Mouse (Mus musculus) liver, embryonic 12.5 days (tissue): ENCODE results near the gene Myo5c. TPM values are rescaled to one million over a fixed set of nuclear protein-coding genes. Genes with fewer than 3 reads are reported as not detected.

Experiments used
- ATAC-seq: fragments of 200-750 bp; cut with Nextera tagmentation; 2 replicates; pipeline ENCODE4 v1.8.0; 2017; ENCODE audit warnings: moderate number of reproducible peaks, mild to moderate bottlenecking, moderate library complexity
- H3K27ac ChIP-seq: fragments of 300-500 bp; sonication (generic); 2 replicates; pipeline ENCODE4 v1.5.1; 2016; ENCODE audit warnings: mild to moderate bottlenecking
- H3K27me3 ChIP-seq: fragments of 300-500 bp; sonication (generic); replicated peaks from 2 replicates; pipeline ENCODE4 v1.6.1; 2016; ENCODE audit warnings: mild to moderate bottlenecking, moderate library complexity
- H3K36me3 ChIP-seq: fragments of 300-500 bp; sonication (generic); 2 replicates; pipeline ENCODE4 v1.6.1; 2016; ENCODE audit warnings: mild to moderate bottlenecking, moderate library complexity
- H3K4me1 ChIP-seq: fragments of 300-500 bp; sonication (generic); 2 replicates; pipeline ENCODE4 v1.6.1; 2016
- H3K4me2 ChIP-seq: fragments of 300-500 bp; sonication (generic); 2 replicates; pipeline ENCODE4 v1.6.1; 2016; ENCODE audit warnings: mild to moderate bottlenecking, moderate library complexity
- H3K4me3 ChIP-seq: fragments of 300-500 bp; sonication (generic); 2 replicates; pipeline ENCODE4 v1.5.1; 2016; ENCODE audit warnings: mild to moderate bottlenecking, moderate library complexity
- H3K9ac ChIP-seq: fragments of 300-500 bp; sonication (generic); 2 replicates; pipeline ENCODE4 v1.6.1; 2016; ENCODE audit warnings: mild to moderate bottlenecking, moderate library complexity
- H3K9me3 ChIP-seq: fragments of 300-500 bp; sonication (generic); replicated peaks from 2 replicates; pipeline ENCODE4 v1.6.1; 2016; ENCODE audit warnings: mild to moderate bottlenecking, moderate library complexity
- WGBS: fragments of 180-500 bp; shearing (Covaris S2); methylation state at CpG from one replicate; pipeline ENCODE4 v1.1.7; 2016; ENCODE audit not compliant: insufficient replicate concordance; 5-methylcytosine and 5-hydroxymethylcytosine counted together
- polyA plus RNA-seq: library from polyadenylated mRNA; unstranded; fragments of >200 nt; fragmentation: Nextera tagmentation; extraction: Ambion mirVana; gene quantifications from 2 replicates; pipeline ENCODE4 v1.2.1, GENCODE M21; 2016

Myo5c gene
- polyA plus RNA-seq, 1 experiment from 2014 or later = 0.41 TPM

DNA sequence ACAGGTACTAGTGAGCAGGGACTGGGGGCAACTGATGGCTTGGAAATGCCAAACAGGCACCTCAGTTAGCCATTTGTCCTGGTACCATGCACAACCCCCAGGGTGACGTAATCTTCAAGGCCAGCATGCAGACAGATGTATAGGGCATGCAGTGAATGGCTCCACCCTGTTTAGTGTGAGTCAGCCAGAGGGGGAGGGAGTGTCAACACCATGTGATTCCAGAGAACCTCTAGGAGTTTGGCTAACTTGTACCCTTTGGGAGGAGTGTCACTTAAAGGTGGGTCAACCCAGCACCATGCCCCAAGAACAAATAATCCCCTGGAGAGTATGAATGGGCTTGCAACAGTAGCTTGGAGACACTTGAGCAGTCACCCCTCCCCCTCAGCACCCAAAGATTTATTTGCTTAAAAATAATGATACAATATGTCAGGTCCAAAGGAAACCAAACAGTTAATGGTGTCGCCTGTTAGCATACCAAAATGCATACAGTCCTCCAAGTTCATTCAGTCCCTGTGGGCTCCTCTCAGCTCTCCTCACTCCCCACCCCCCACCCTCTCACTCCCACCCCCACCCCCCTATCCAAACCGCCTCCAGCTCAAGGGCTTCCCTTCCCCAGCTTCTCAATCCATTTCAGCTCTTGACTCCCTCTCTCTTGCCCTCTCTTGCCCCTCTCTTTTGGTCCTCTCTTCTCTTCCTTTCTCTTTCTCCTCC lies 32.3 kb downstream of the Myo5c start:
- Histone ChIP-seq H3K4me2 (no peak overlapping the region), H3K27ac (no peak overlapping the region), H3K27me3 (no peaks in the 10 kb centered on the region), H3K9me3 (no peaks in the 10 kb centered on the region), H3K4me3 (no peak overlapping the region), H3K4me1 (peaks cover 26% of the 10 kb centered on the region), H3K9ac (no peak overlapping the region), H3K36me3 (no peaks in the 10 kb centered on the region)
- 34% methylated on average over 3 of the region's 3 CpGs for WGBS
- peak; percentile 71 for ATAC-seq

DNA sequence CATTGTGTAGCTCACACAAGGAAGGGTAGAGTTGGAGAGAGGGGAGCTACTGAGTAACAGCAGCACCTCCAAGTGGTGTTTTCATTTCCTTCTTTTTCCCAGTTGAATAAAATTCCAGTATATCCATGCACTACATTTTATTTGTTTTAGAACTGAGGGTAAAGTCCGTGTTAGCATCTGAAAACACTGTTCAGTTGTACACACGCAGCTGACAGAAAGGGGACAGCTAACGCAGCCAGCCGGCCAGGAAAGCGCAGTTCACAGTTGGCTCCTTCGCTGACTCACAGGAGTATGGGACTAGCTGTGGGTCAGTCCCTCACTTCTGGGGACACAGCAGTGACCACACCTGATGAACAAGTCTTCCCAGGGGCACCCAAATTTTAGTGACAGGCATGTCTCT lies 35.3 kb downstream of the Myo5c start:
- H3K4me1 ChIP-seq = peaks cover 16% of the 10 kb centered on the region
- no peaks in the 10 kb centered on the region for H3K9me3 ChIP-seq
- ATAC-seq = no peak
- no peak overlapping the region for H3K4me3 ChIP-seq
- no peaks in the 10 kb centered on the region for H3K27me3 ChIP-seq
- H3K27ac ChIP-seq = no peak overlapping the region
- H3K9ac ChIP-seq = no peak overlapping the region
- H3K4me2 ChIP-seq = no peak overlapping the region
- no peaks in the 10 kb centered on the region for H3K36me3 ChIP-seq
- WGBS = 64% methylated on average over 6 of the region's 6 CpGs

DNA sequence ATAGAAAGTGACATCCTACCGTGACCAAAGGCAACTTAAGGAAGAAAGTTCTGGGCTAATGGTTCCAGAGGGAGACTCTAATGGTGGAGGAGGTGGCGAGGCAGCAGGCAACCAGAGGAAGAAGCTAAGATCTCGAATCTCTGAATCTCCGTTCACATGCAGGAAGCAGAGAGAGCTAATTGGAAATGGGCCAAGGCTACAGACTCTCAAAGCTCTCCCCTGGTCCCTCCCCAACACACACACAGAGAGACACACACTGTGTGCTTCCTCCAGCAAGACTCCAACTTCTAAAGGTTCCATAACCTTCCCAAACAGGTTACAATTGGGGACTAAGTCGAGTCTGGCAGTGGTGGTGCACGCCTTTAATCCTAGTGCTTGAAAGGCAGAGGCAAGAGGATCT lies 38.6 kb downstream of the Myo5c start:
- Histone ChIP-seq H3K4me1 (0 out of 2 replicates have a peak, but pooled peaks cover 4% of the 10 kb centered on the region), H3K27ac (no peak overlapping the region), H3K9ac (no peak overlapping the region), H3K27me3 (no peaks in the 10 kb centered on the region), H3K4me2 (no peak overlapping the region), H3K36me3 (no peaks in the 10 kb centered on the region), H3K4me3 (no peak overlapping the region), H3K9me3 (no peaks in the 10 kb centered on the region)
- no peak for ATAC-seq
- WGBS = 49% methylated on average over 6 of the region's 6 CpGs

DNA sequence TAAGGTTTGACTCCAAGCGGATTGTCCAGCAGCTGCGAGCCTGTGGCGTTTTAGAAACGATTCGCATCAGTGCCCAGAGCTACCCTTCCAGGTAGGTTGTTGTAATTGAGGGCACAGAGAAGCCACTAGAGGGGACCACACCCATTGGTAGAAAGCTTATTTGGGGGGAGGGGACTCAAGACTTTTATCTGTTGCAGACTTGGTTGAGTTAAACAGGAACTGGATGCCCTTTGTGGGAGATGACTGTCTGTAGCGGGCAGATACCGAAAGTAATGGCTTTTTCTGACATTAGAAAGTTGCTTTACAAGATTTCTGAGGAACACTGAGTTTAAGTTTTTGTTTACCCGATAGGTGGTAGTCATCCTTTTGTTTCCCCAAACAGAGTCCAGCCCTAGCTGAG lies 39.7 kb downstream of the Myo5c start:
- Histone ChIP-seq H3K9me3 (no peaks in the 10 kb centered on the region), H3K9ac (no peak overlapping the region), H3K4me2 (no peak overlapping the region), H3K36me3 (no peaks in the 10 kb centered on the region), H3K27me3 (no peaks in the 10 kb centered on the region), H3K4me3 (no peak overlapping the region), H3K27ac (no peak overlapping the region), H3K4me1 (0 out of 2 replicates have a peak, but pooled peaks cover 4% of the 10 kb centered on the region)
- no peak for ATAC-seq
- 65% methylated on average over 8 of the region's 8 CpGs for WGBS

DNA sequence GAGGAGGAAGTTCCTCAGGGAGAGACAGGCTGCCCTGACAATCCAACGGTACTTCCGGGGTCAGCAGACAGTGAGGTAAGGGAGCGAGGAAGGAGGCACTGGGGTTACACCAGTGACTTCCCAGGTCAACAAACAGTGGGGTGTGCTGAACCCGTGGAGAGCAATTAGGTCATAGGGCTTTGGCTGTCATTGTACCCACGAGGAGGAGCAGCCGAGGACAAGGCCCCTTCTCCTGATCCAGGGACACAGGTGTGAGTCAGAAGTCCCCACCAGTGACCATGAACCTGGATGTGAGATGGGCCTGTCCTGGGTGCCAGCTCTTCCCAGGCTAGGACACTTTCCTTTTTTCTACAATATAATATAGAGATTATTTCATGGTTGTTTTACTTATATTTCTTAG lies 41.8 kb downstream of the Myo5c start:
- no peaks in the 10 kb centered on the region for H3K36me3 ChIP-seq
- no peak overlapping the region for H3K9ac ChIP-seq
- 0 out of 2 replicates have a peak, but pooled peaks cover 4% of the 10 kb centered on the region for H3K4me1 ChIP-seq
- no peaks in the 10 kb centered on the region for H3K9me3 ChIP-seq
- no peak overlapping the region for H3K4me3 ChIP-seq
- H3K27ac ChIP-seq = no peak overlapping the region
- no peak for ATAC-seq
- no peaks in the 10 kb centered on the region for H3K27me3 ChIP-seq
- WGBS = 62% methylated on average over 6 of the region's 6 CpGs
- no peak overlapping the region for H3K4me2 ChIP-seq

DNA sequence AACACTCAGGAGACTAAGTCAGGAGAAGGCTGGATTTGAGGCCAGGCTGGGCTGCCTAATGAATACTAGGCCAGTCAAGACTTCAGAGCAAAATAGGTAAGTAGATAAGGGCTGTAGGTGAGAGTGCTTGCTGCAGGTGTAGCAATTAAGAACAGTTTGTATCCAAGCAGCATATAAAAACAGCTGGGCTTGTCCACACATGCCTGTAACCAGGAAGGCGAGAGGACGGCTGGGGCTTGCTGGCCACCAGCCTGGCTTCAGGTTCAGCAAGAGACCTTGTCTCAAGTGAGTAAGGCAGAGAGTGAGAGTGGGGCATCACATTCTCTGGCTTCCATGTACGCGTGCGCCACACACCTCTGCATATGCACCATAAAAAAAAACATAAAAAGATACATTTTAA lies 42.7 kb downstream of the Myo5c start:
- WGBS = 84% methylated on average over 5 of the region's 5 CpGs
- Histone ChIP-seq H3K9ac (no peak overlapping the region), H3K4me2 (no peak overlapping the region)

DNA sequence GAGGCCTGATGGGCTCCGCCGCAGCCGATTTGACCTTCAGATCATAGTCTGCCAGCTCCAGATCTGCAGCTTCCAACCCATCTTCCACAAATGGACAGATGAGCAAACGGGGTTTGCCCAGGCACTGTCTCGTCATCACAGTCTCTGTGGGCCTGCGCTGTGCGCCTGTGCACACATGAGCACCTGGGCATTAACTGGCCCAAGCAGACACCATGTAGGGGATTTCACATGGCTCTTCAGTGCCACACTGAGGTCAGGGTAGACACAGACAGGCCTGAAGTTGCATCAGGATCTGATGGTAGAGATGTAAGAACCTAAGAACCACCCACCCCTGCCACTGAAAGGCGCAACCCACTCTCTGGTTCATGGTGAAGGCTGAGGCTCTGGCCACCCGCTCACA lies 43.2 kb downstream of the Myo5c start:
- no peak for ATAC-seq
- WGBS = 84% methylated on average over 9 of the region's 9 CpGs

More for the DNA sequence above, 42.7 kb downstream of the Myo5c start:
- Histone ChIP-seq H3K4me3 (no peak overlapping the region), H3K36me3 (no peaks in the 10 kb centered on the region), H3K4me1 (0 out of 2 replicates have a peak, but pooled peaks cover 4% of the 10 kb centered on the region), H3K9me3 (no peaks in the 10 kb centered on the region), H3K27me3 (peaks cover 5% of the 10 kb centered on the region; the same call in 1 of the 2 replicates), H3K27ac (no peak overlapping the region)
- ATAC-seq = no peak

DNA sequence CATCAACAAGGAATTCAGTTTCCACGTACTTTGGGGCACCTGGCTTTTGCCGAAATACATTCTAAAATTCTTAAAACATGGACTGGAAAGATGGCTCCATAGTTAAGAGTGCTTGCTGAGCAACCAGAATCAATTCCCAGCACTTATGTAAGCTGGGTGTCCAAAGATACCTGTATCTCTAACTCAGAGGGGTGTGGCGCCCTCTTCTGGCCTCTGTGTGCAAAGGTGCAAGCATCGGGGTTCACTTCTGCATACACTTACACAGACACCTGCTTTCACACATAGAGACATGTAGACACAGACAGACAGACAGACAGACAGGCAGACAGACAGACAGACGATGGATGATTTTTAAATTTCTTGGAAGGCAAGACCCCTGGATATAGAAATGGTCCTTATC lies 49.0 kb downstream of the Myo5c start:
- H3K4me3 ChIP-seq = no peak overlapping the region
- no peak overlapping the region for H3K4me2 ChIP-seq
- no peak overlapping the region for H3K27ac ChIP-seq
- H3K9ac ChIP-seq = no peak overlapping the region
- H3K27me3 ChIP-seq = peaks cover 28% of the 10 kb centered on the region
- H3K4me1 ChIP-seq = peaks cover 6% of the 10 kb centered on the region; the same call in 1 of the 2 replicates
- no peaks in the 10 kb centered on the region for H3K36me3 ChIP-seq
- H3K9me3 ChIP-seq = no peaks in the 10 kb centered on the region
- ATAC-seq = no peak
- 35% methylated on average over 5 of the region's 5 CpGs for WGBS

More for the DNA sequence above, 43.2 kb downstream of the Myo5c start:
- Histone ChIP-seq H3K27ac (no peak overlapping the region), H3K9ac (no peak overlapping the region), H3K4me1 (0 out of 2 replicates have a peak, but pooled peaks cover 4% of the 10 kb centered on the region), H3K9me3 (no peaks in the 10 kb centered on the region), H3K27me3 (peaks cover 11% of the 10 kb centered on the region; the same call in 1 of the 2 replicates), H3K36me3 (no peaks in the 10 kb centered on the region), H3K4me2 (no peak overlapping the region), H3K4me3 (no peak overlapping the region)

DNA sequence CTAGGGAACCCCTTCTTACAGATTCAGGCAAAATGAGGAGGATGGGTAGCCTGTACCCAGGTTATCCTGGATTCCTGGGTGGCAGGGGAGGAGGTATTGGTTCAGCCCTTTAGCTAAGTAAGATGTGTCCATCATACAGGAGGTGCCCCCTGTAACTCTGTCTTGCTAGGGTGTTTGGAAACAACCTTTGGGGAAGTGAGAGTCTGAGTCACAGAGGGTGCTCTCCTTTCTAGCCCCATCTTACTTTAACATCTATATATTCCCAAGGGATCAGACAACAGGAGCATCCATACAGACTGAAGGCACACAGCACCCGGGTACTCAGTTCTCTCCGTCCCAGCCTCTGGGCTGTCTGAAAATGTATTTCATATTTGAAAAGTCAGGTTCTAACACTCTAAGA lies 50.4 kb downstream of the Myo5c start:
- no peak overlapping the region for H3K27ac ChIP-seq
- peaks cover 6% of the 10 kb centered on the region; the same call in 1 of the 2 replicates for H3K4me1 ChIP-seq
- 60% methylated on average over 2 of the region's 2 CpGs for WGBS
- H3K36me3 ChIP-seq = no peaks in the 10 kb centered on the region
- no peak overlapping the region for H3K4me2 ChIP-seq
- H3K27me3 ChIP-seq = peaks cover 28% of the 10 kb centered on the region
- H3K9me3 ChIP-seq = no peaks in the 10 kb centered on the region
- ATAC-seq = no peak
- H3K9ac ChIP-seq = no peak overlapping the region
- H3K4me3 ChIP-seq = no peak overlapping the region

DNA sequence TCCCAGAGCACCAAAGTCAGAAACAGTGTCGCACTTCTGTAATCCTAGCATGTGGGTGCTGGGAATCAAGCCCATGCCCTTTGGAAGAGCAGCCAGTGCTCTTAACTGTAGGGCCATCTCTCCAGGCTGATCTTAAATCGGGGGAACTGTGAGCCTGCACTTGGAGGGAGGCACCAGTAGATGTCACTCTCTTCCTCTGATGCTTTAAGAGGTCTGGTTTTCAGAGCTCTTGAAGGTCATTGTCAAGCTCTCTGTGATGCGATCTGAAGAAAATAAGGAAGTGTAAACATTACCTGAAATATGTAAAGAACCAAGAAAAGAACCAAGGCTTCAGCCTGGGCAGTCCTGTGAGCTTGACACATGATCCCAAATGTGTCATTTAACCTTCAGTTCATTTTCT lies 51.0 kb downstream of the Myo5c start:
- Histone ChIP-seq H3K9me3 (no peaks in the 10 kb centered on the region), H3K4me1 (peaks cover 6% of the 10 kb centered on the region; the same call in 1 of the 2 replicates), H3K9ac (no peak overlapping the region), H3K4me3 (no peak overlapping the region), H3K27ac (no peak overlapping the region), H3K4me2 (no peak overlapping the region), H3K27me3 (peaks cover 28% of the 10 kb centered on the region), H3K36me3 (no peaks in the 10 kb centered on the region)
- ATAC-seq = no peak
- 8% methylated on average over 3 of the region's 3 CpGs for WGBS

DNA sequence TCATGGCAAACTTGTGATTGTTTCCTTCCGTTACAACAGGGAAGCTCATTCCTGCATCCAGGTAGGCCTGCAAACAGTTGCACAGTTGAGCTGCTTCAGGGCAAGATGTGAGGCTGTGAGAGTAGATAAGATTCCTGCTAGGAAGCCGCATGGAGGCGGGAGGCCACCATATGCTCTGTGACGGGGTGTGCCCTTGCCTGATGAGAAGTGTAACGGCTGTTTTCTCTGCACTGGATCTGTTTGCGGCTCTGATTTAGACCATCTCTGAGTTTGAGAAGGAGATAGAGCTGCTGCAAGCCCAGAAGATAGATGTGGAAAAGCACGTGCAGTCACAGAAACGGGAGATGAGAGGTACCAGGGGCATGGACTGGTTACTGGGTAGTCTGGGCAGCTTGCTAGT lies 51.8 kb downstream of the Myo5c start:
- peaks cover 6% of the 10 kb centered on the region; the same call in 1 of the 2 replicates for H3K4me1 ChIP-seq
- ATAC-seq = no peak
- peaks cover 28% of the 10 kb centered on the region for H3K27me3 ChIP-seq
- no peak overlapping the region for H3K9ac ChIP-seq
- WGBS = 40% methylated on average over 8 of the region's 8 CpGs
- no peak overlapping the region for H3K4me2 ChIP-seq
- no peak overlapping the region for H3K4me3 ChIP-seq
- no peaks in the 10 kb centered on the region for H3K9me3 ChIP-seq
- no peak overlapping the region for H3K27ac ChIP-seq
- no peaks in the 10 kb centered on the region for H3K36me3 ChIP-seq

DNA sequence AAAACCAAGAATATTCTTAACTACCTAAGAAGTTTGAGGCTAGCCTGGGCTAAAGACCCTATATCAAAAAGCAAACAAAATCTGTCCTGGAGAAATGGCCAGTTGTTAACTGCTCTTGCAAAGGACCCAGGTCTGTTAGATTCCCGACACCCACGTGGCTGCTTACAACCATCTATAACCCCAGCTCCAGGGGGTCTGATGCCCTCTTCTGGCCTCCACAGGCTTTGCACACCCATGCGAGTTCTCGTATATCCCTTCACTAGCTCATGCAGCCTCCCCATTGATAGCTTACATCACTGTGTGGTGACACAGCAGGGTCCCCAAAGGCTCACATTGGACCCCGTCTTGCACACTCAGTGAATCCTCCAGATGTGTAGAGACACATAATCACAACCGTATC lies 53.5 kb downstream of the Myo5c start:
- Histone ChIP-seq H3K27me3 (peaks cover 14% of the 10 kb centered on the region), H3K9ac (no peak overlapping the region), H3K36me3 (no peaks in the 10 kb centered on the region), H3K4me3 (no peak overlapping the region), H3K4me1 (peaks cover 6% of the 10 kb centered on the region; the same call in 1 of the 2 replicates), H3K9me3 (no peaks in the 10 kb centered on the region), H3K27ac (no peak overlapping the region), H3K4me2 (no peak overlapping the region)
- 68% methylated on average over 6 of the region's 6 CpGs for WGBS
- no peak for ATAC-seq
